Mouse (Mus musculus) kidney, adult 2 months (tissue): ENCODE data around the gene Zcchc3. TPM values are rescaled to one million over a fixed set of nuclear protein-coding genes. Genes with fewer than 3 reads are reported as not detected.

Source experiments
- DNase-seq: peaks from one replicate; pipeline ENCODE4 v3.0.0; 2021
- H3K27ac ChIP-seq: fragments of 200-500 bp; 2 replicates; pipeline ENCODE4 v1.5.1; 2012; ENCODE audit warnings: low read depth, low read length, control low read depth, inconsistent platforms; ENCODE audit not compliant: insufficient read depth
- H3K27me3 ChIP-seq: fragments of 200-500 bp; replicated peaks from 2 replicates; pipeline ENCODE4 v1.6.1; 2012; ENCODE audit warnings: mild to moderate bottlenecking, moderate library complexity, low read length, inconsistent platforms; ENCODE audit not compliant: control insufficient read depth, insufficient read depth
- H3K36me3 ChIP-seq: fragments of 200-500 bp; 2 replicates; pipeline ENCODE4 v1.6.1; 2012; ENCODE audit warnings: mild to moderate bottlenecking, moderate library complexity, low read length, inconsistent platforms; ENCODE audit not compliant: control insufficient read depth, insufficient read depth
- H3K4me1 ChIP-seq: fragments of 200-500 bp; 2 replicates; pipeline ENCODE4 v1.6.1; 2011; ENCODE audit warnings: low read length; ENCODE audit not compliant: control insufficient read depth, insufficient read depth
- H3K4me3 ChIP-seq: fragments of 200-500 bp; 2 replicates; pipeline ENCODE4 v1.5.1; 2011; ENCODE audit warnings: mild to moderate bottlenecking, low read depth, low read length, control low read depth; ENCODE audit not compliant: insufficient read depth
- CTCF ChIP-seq: fragments of 200-500 bp; conservative IDR thresholded peaks from 2 replicates; pipeline ENCODE4 v1.5.1; 2011; ENCODE audit warnings: low read depth, mild to moderate bottlenecking, control low read depth, low read length, moderate library complexity, mixed read lengths; ENCODE audit not compliant: insufficient read depth, insufficient read length
- POLR2A ChIP-seq: fragments of 200-500 bp; IDR thresholded peaks from one replicate; pipeline ENCODE4 v1.6.1; 2011; ENCODE audit warnings: low read depth, low read length, control low read depth
- WGBS: fragments of 180-500 bp; shearing (Covaris S2); methylation state at CpG from one replicate; pipeline ENCODE4 v1.1.7; 2018; 5-methylcytosine and 5-hydroxymethylcytosine counted together
- polyA plus RNA-seq: library from polyadenylated mRNA; depleted of rRNA; stranded (reverse); fragments of >200 nt; gene quantifications from 2 replicates; pipeline ENCODE4 v1.2.3, GENCODE M21; 2012

The Zcchc3 gene
- polyA plus RNA-seq, 1 experiment, result 4.3 TPM

GRCm38 (mm10) chr2:152415786-152416185 is 959 bp upstream of the Zcchc3 start:
- H3K27me3 ChIP-seq, result no peaks in the 10 kb centered on the region
- H3K27ac ChIP-seq, result no peak overlapping the region
- no peak overlapping the region for H3K4me3 ChIP-seq
- TF ChIP-seq CTCF (no peak), POLR2A (no peak)
- H3K4me1 ChIP-seq, result peaks cover 12% of the 10 kb centered on the region; the same call in 1 of the 2 replicates
- H3K36me3 ChIP-seq, result no peaks in the 10 kb centered on the region
- 96% methylated on average over 3 of the region's 3 CpGs for WGBS
- DNase-seq, result no peak

- no peak for TF ChIP-seq CTCF
- no peak for TF ChIP-seq POLR2A
- Histone ChIP-seq H3K4me1 (peaks cover 12% of the 10 kb centered on the region; the same call in 1 of the 2 replicates), H3K36me3 (no peaks in the 10 kb centered on the region), H3K27me3 (no peaks in the 10 kb centered on the region), H3K4me3 (peak within 1 kb of the TSS; percentile 97), H3K27ac (peak within 1 kb of the TSS; percentile 97)
- 12% methylated on average over 4 of the region's 4 CpGs for WGBS
- no peak for DNase-seq
These were observed 460 bp upstream of the Zcchc3 start, which contains the start of gene 6820408C15Rik for GRCm38 (mm10) chr2:152415287-152415686. TSS of gene 6820408C15Rik (plus strand) at chr2:152415587.

GRCm38 (mm10) chr2:152413765-152414584 is 852 bp downstream of the Zcchc3 start:
- DNase-seq, result peak; percentile 52
- peaks cover 12% of the 10 kb centered on the region; the same call in 1 of the 2 replicates for H3K4me1 ChIP-seq
- 2% methylated on average over 86 of the region's 86 CpGs for WGBS
- no peak for TF ChIP-seq POLR2A
- no peak for TF ChIP-seq CTCF
- H3K36me3 ChIP-seq, result no peaks in the 10 kb centered on the region
- H3K27ac ChIP-seq, result peak overlapping the region; percentile 97
- H3K4me3 ChIP-seq, result peak overlapping the region; percentile 97
- H3K27me3 ChIP-seq, result no peaks in the 10 kb centered on the region

GRCm38 (mm10) chr2:152413158-152413764 is 1.6 kb downstream of the Zcchc3 start:
- peak overlapping the region; percentile 97 for H3K27ac ChIP-seq
- peak; percentile 37 for TF ChIP-seq POLR2A
- TF ChIP-seq CTCF, result no peak
- no peaks in the 10 kb centered on the region for H3K36me3 ChIP-seq
- WGBS, result 15% methylated on average over 21 of the region's 21 CpGs
- H3K27me3 ChIP-seq, result no peaks in the 10 kb centered on the region
- peaks cover 12% of the 10 kb centered on the region; the same call in 1 of the 2 replicates for H3K4me1 ChIP-seq
- DNase-seq, result peak; percentile 66
- H3K4me3 ChIP-seq, result peak overlapping the region; percentile 97

- peak overlapping the region; percentile 7; the same call in 1 of the 2 replicates for H3K4me3 ChIP-seq
- TF ChIP-seq CTCF, result no peak
- TF ChIP-seq POLR2A, result no peak
- no peaks in the 10 kb centered on the region for H3K36me3 ChIP-seq
- peaks cover 12% of the 10 kb centered on the region; the same call in 1 of the 2 replicates for H3K4me1 ChIP-seq
- WGBS, result 22% methylated on average over 15 of the region's 15 CpGs
- no peaks in the 10 kb centered on the region for H3K27me3 ChIP-seq
- H3K27ac ChIP-seq, result no peak overlapping the region
- peak; percentile 23 for DNase-seq
These were observed 2.2 kb downstream of the Zcchc3 start for GRCm38 (mm10) chr2:152412526-152413157.

- Histone ChIP-seq H3K4me3 (no peak overlapping the region), H3K27ac (peak overlapping the region; percentile 8; the same call in 1 of the 2 replicates), H3K4me1 (peaks cover 14% of the 10 kb centered on the region; the same call in 1 of the 2 replicates), H3K36me3 (no peaks in the 10 kb centered on the region), H3K27me3 (no peaks in the 10 kb centered on the region)
- TF ChIP-seq POLR2A, result no peak
- TF ChIP-seq CTCF, result no peak
- no peak for DNase-seq
- WGBS, result 55% methylated on average over 7 of the region's 7 CpGs
These were observed 3.4 kb downstream of the Zcchc3 start for GRCm38 (mm10) chr2:152411471-152411870.

GRCm38 (mm10) chr2:152410971-152411371 is 3.9 kb downstream of the Zcchc3 start:
- WGBS, result 20% methylated on average over 15 of the region's 15 CpGs
- H3K4me3 ChIP-seq, result no peak overlapping the region
- H3K36me3 ChIP-seq, result no peaks in the 10 kb centered on the region
- peak overlapping the region; percentile 84 for H3K27ac ChIP-seq
- no peak for TF ChIP-seq CTCF
- H3K4me1 ChIP-seq, result peaks cover 17% of the 10 kb centered on the region; the same call in 1 of the 2 replicates
- H3K27me3 ChIP-seq, result no peaks in the 10 kb centered on the region
- DNase-seq, result peak; percentile 85
